Mouse (Mus musculus) brain, embryonic 14.5 days (tissue): ENCODE results near the gene Vmn2r20. TPM values are rescaled to one million over a fixed set of nuclear protein-coding genes. Genes with fewer than 3 reads are reported as not detected.
A peak's percentile ranks its signal among the peaks of the same experiment; 100 is the strongest.
"Not testable (repeated sequence)": the region's sequence is repeated elsewhere in the genome, so short reads cannot be mapped to it uniquely, and the experiment has no call there.

ENCODE experiments used
- DNase-seq: peaks from one replicate; pipeline ENCODE4 v3.0.0-alpha.2; 2011; ENCODE audit warnings: low read depth
- CTCF ChIP-seq: fragments of 200-500 bp; IDR thresholded peaks from 2 replicates; pipeline ENCODE4 v1.5.1; 2012; ENCODE audit warnings: inconsistent platforms, mild to moderate bottlenecking, moderate library complexity, borderline replicate concordance; ENCODE audit not compliant: insufficient read depth, insufficient read length; ENCODE audit errors: extremely low read depth
- POLR2A ChIP-seq: fragments of 200-500 bp; IDR thresholded peaks from 2 replicates; pipeline ENCODE4 v1.6.1; 2012; ENCODE audit warnings: mild to moderate bottlenecking, inconsistent platforms, borderline replicate concordance; ENCODE audit not compliant: poor library complexity, insufficient read depth, insufficient read length, severe bottlenecking; ENCODE audit errors: extremely low read depth
- polyA plus RNA-seq: library from polyadenylated mRNA; depleted of rRNA; stranded (reverse); fragments of >200 nt; gene quantifications from 2 replicates; pipeline ENCODE4 v1.2.3, GENCODE M21; 2012; rRNA removed

The Vmn2r20 gene
- polyA plus RNA-seq, result not detected in 2 replicates

GRCm38 (mm10) chr6:123418016-123418415, at the start of gene Vmn2r20:
TSS of gene Vmn2r20 (minus strand) at chr6:123418116.
- not testable (repeated sequence) for DNase-seq

GRCm38 (mm10) chr6:123424413-123424812, 6.5 kb upstream of the Vmn2r20 start:
- DNase-seq, result not testable (repeated sequence)

GRCm38 (mm10) chr6:123406918-123407665, 10.8 kb downstream of the Vmn2r20 start:
- DNase-seq, result not testable (repeated sequence)

- DNase-seq, result not testable (repeated sequence)
Measured at GRCm38 (mm10) chr6:123388824-123389223, 29.1 kb downstream of the Vmn2r20 start.

- TF ChIP-seq CTCF, result no peak
- no peak for DNase-seq
Measured at GRCm38 (mm10) chr6:123346141-123346540, 71.8 kb downstream of the Vmn2r20 start.

GRCm38 (mm10) chr6:123340093-123340492, 77.8 kb downstream of the Vmn2r20 start:
- TF ChIP-seq POLR2A (no peak), CTCF (peak; percentile 40; the same call in 1 of the 2 replicates)
- DNase-seq, result peak; percentile 10

GRCm38 (mm10) chr6:123332503-123332902, 85.4 kb downstream of the Vmn2r20 start:
- no peak for TF ChIP-seq CTCF
- no peak for TF ChIP-seq POLR2A
- DNase-seq, result no peak

Other genes starting within 250 kb of the Vmn2r20 start
- gene Clec4b2, start 245.2 kb downstream of the Vmn2r20 start, polyA plus RNA-seq, result not detected in 2 replicates
- gene Clec4n, start 188.3 kb downstream of the Vmn2r20 start, polyA plus RNA-seq, result 0.38 and 0.82 TPM in 2 replicates
- 0.15 TPM in 1 of 2 replicates, not detected in the other for gene Clec4d, start 156.0 kb downstream of the Vmn2r20 start, polyA plus RNA-seq
- gene Clec4e, start 128.2 kb downstream of the Vmn2r20 start, polyA plus RNA-seq, result not detected in 2 replicates
- gene Vmn2r19, start 109.8 kb downstream of the Vmn2r20 start, polyA plus RNA-seq, result not detected in 2 replicates
- gene Vmn2r21, start 115.3 kb upstream of the Vmn2r20 start, polyA plus RNA-seq, result not detected in 2 replicates
- gene Vmn2r22, start 232.6 kb upstream of the Vmn2r20 start, polyA plus RNA-seq, result not detected in 2 replicates